Mouse (Mus musculus) adrenal gland (tissue): Measurements from ENCODE around the gene Myo9a.

Source experiments
- intact Hi-C: fragments of 180-260 bp; cut with DNase I; formaldehyde crosslinking; loops from one replicate; pipeline ENCODE4 v1.15.1; 2025
- long read RNA-seq, 2 experiments: library from polyadenylated mRNA; unstranded; transcript quantifications; one replicate each; pipeline ENCODE4 v2.0.0; 2020; ENCODE audit warnings: borderline replicate concordance in 1 of 2; ENCODE audit not compliant: insufficient replicate concordance in 1 of 2

Gene Myo9a
- long read RNA-seq, experiment 1, result 0 reads
- long read RNA-seq, experiment 2, partial matches to known transcripts, result 1 of 3 reads
- long read RNA-seq, experiment 2, other reads (novel, unspliced or antisense), result 2 of 3 reads

DNA sequence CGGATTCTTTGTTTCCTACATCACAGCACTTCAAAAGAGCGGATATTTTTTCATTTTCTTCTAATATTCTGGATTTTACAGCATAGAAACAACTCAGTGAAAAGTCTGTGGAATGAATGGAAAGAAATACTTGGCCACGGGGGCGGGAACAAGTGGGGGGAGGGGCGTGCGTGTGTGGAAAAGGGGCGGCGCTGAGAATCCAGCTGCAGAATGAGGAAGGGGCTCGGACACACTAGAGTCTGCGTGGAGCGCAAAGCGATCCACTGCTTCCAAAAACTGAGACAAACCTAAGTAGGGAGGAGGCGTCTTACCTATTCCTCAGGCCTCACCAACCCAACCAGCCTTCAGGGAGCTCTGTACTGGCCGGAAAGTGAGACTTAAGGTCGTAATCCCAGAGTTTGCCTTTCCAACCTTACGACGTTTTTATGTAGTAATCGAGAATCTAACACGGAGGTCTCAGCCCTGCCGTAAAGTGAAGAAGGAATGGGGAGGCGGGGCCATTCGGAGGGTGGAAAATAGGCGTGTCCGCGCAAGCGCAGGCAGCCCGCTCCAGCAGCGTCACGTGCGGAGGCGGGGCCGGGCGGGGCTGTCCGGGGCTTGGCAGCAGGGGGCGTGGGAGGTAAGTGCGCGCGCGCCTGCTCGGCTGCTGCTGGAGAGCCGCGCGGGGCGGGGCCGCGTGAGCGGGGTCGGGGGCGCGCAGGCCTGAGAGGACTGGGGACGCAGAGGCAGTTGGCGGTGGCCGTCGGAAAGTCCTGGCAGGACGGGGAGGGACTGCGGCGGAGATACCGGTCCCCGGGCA, at the start of gene Myo9a, which contains the start of gene Senp8:
Myo9a (plus strand) TSS at position 630 of the 799 bp plus-strand sequence.
Senp8 (minus strand) TSS at position 444 of the 799 bp plus-strand sequence.
- intact Hi-C loops, result no loop called here

DNA sequence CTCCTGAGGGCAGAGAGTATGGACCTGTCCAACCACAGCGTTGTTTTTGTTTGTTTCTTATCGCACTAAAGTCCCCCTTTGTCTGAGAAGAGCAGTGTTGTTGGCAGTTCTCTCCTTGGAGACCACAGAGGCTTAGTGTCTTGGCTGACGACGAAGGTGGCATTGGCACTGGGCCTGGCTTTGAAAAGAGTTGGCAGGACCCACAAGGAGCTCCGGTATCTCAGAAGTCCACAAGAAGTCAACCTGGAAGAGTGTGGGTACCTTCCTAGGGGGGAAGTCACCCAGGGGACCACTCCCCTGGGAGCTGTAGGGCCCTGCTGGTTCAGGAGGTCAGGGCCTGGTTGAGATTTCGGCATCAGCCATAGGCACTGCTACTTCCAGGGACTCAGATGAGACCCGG, 49.6 kb upstream of the Myo9a start:
- intact Hi-C loops, result no loop called here

DNA sequence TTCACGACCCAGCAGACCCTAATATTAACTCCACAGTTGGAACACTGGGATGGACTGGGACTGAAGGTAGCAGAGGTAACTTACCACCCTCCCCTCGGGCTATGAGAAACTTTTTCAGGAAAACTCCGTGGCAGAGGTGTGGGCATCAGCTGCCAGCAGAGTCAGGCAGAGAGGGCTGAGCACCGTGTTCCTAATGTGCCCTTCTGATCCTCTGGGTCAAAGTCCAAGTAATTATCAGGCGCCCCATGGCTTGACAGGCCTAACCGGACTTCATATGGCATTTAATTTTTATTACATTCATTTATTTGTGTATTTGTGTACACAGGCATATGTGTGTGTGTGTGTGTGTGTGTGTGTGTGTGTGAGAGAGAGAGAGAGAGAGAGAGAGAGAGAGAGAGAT, 47.6 kb upstream of the Myo9a start:
- intact Hi-C loops, result no loop called here

DNA sequence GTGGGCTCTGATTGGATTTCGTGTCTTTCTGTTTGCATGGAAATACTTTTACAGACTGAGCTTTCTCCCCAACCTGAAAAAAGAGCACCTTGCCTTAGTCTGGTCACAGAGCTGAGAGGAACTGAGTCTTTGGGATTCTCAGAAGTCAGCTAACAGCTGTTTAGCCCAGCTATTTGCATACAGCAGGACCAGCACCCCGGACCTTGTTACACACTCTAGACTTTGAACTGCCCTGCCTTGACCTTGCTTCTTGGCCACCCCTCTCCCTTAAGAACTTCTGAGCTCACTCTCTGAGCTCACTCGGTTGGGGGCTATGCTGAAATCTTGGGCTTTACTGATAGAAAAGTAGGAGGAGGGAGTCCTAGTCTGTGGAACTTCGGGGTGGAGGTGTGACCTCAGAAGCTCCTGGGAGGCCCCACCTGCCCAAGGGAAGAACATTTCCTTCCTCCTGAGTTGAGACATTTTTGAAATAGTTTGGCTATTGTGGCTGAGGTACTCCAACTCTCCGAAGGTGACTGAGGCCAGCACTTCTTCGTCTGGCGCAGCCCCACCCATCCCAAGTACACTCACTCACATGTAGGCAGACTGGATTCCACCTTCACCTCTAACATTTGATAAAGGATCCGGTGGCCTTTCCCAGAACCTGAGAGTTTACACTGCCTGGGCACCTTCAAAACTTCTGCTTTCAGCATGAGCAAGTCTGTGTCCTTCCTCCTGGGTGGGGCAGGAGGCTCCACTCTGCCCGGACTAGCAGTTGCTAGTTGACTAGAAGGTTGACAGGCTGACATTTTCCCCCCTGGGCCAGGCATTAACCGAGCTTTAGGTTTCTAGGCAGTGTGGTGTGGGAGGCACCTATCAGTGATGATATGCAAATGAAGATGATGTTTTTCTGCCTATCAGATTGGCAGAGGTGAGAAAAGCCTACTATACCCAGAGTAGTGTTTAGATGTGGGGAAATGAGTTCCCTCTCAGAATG, 43.6 kb upstream of the Myo9a start:
- intact Hi-C loops, result no loop called here

DNA sequence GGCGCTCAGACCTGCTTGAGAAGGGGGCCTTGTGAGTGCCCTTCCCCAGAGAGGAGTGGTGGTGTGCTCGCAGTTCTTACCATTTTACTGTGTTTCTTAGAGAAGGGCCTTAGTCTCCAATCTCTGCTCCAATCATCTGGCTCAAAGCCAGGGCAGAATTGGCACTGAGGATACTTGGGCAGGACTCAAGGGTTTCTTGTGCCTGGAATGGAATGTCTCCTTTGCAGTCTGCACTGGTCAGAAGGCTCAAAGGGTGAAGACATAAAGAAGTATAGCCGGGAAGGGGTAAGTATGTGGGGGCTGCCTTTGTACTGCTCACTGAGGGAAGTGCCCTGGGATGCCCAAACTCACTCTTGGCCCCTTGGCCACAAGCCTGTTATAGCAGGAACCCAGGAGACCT, 41.5 kb upstream of the Myo9a start:
- intact Hi-C loops, result no loop called here

- intact Hi-C loops, result no loop called here
Observed at GRCm38 (mm10) chr9:59716275-59716898, 34.3 kb upstream of the Myo9a start.

DNA sequence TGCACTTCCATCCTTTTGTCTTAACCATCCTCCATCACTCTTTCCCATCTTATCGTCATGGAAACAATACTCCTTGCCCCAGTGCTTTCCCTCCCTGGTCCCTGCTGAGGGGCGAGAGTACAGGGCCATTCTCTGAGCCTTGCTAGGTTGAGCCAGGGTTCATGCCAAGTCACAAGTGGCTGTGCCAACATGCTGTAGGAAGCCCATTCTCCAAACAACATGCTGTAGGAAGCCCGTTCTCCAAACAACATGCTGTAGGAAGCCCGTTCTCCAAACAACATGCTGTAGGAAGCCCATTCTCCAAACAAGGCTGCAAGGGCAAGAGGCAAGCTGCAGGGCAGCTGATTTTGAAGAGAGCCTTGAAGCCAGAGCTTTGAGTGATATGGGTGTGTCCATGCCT, 32.5 kb upstream of the Myo9a start:
- intact Hi-C loops, result no loop called here

- intact Hi-C loops, result loop anchor here (5.0 to 10.0 kb wide), 2 partner anchors 41 to 514 kb away; no protein-coding TSS in a partner anchor
Observed at GRCm38 (mm10) chr9:59721144-59721543, 29.6 kb upstream of the Myo9a start.

DNA sequence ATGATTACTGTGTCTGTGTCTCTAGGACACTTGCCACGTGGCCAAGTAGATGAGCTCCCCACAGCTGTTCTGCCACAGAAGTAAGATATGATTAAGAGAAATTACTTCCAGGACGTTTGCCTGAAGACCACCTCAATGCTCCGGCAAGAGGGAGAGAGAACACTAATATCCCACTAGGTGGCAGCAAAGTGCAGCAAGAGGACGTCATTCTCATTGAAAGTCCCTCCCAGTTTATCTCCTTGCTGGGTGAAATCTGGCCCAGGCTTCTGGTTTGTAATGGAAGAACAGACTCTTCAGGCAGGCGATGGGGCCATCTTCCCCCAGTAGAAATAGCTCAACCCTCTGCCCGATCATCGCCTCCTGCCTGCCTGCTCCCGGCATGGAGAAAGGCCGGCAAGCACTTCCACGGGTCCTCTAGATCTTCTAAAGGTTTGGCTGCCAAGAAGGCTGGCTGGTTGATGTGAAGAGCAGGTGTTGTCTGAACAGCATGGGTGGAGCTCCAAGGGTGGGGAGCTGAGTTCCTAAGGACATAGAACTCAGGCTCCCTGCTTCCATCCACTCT, 27.5 kb upstream of the Myo9a start:
- intact Hi-C loops, result loop anchor here (5.0 to 10.0 kb wide), 2 partner anchors 39 to 512 kb away; no protein-coding TSS in a partner anchor

GRCm38 (mm10) chr9:59723791-59724442, 26.8 kb upstream of the Myo9a start:
- intact Hi-C loops, result loop anchor here (5.0 to 10.0 kb wide), 2 partner anchors 38 to 511 kb away; no protein-coding TSS in a partner anchor

DNA sequence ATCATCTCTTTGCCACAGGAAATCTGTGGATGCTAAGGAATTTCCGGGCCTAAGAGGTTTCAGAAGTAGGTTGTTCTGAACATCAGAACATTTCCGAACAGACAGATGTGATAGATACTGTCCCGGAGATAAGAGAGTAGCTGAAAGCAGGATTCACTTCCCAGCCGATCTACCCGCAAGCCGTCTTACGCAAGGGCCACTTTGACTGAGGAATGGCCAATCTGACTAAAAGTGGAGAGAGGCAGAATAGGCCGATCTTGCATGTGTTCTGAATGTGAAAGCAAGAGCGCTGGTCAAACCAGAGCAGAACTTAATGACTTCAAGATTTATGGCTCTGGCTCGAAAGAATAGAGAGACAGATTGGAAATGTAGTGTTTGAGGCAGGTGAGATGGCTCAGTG, 25.2 kb upstream of the Myo9a start:
- intact Hi-C loops, result loop anchor here (10.0 kb wide), 1 partner anchor 509 kb away; no protein-coding TSS in a partner anchor

- intact Hi-C loops, result loop anchor here (10.0 kb wide), 1 partner anchor 507 kb away; no protein-coding TSS in a partner anchor
Observed at GRCm38 (mm10) chr9:59727569-59728286, 23.0 kb upstream of the Myo9a start.

DNA sequence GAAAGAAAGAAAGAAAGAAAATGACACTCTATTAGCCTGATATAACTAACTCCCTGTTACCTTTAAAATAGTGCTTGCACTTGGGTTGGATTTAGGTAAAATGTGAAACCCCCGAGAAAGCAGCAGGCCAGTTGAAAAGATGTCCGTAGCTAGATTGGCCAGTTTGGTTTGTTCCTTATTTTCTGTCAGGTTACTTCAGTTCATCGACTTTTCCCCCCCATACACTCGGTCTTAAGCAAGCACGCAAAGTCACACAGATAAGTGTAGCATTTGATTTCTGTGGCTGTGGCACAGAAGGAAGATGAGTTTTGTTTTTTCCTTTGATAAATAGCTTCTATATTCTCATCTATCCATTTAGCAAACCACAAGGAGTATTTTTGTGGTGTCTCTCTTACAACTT, 19.6 kb upstream of the Myo9a start:
- intact Hi-C loops, result no loop called here

GRCm38 (mm10) chr9:59733075-59733474, 17.6 kb upstream of the Myo9a start:
- intact Hi-C loops, result no loop called here

GRCm38 (mm10) chr9:59735394-59735793, 15.3 kb upstream of the Myo9a start:
- intact Hi-C loops, result no loop called here

- intact Hi-C loops, result no loop called here
Observed at GRCm38 (mm10) chr9:59740593-59740992, 10.1 kb upstream of the Myo9a start.

DNA sequence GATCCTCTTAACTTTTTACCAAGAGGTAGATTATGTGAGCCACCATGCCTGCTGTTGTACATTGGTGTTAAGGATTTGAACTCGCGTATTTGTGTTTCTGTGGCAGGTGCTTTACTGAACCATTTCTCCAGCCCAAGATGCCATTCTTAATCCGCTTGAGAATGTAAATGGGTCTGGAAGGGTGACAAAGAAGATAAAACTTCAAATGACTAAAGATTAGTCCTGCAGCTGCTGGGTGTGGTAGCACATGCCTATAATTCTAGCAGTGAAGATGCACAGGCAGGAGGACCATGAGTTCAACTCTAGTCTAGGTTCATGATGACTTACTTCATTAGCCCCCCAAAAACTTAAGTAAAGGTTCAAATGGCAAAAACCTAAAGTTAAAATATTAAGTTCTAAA, 6.8 kb upstream of the Myo9a start:
- intact Hi-C loops, result no loop called here

GRCm38 (mm10) chr9:59748387-59748786, 2.3 kb upstream of the Myo9a start:
- intact Hi-C loops, result no loop called here

- intact Hi-C loops, result no loop called here
Observed at GRCm38 (mm10) chr9:59748969-59749368, 1.7 kb upstream of the Myo9a start.
